Mouse (Mus musculus) thymus, postnatal 14 days (tissue): ENCODE data around the gene Nes.

Source experiments
- DNase-seq: peaks from one replicate; pipeline ENCODE4 v3.0.0; 2021

Gene Nes

GRCm38 (mm10) chr3:87970939-87971488 is at the start of gene Nes:
Gene Nes, plus strand, starts transcription at chr3:87971078.
- DNase-seq: peak; percentile 32

GRCm38 (mm10) chr3:87924996-87925395 is 45.9 kb upstream of the Nes start:
- DNase-seq: no peak

- DNase-seq: no peak
Measured at GRCm38 (mm10) chr3:87927452-87927851, 43.4 kb upstream of the Nes start.

- DNase-seq: no peak
Measured at GRCm38 (mm10) chr3:87929341-87930077, 41.4 kb upstream of the Nes start.

- peak; percentile 97 for DNase-seq
Measured at GRCm38 (mm10) chr3:87930078-87930795, 40.6 kb upstream of the Nes start, which contains the start of the genes Isg20l2 and Rrnad1. Gene Isg20l2, plus strand, starts transcription at chr3:87930314. Gene Rrnad1, minus strand, starts transcription at chr3:87930717.

- DNase-seq: no peak
Measured at GRCm38 (mm10) chr3:87934026-87934425, 36.9 kb upstream of the Nes start.

GRCm38 (mm10) chr3:87934501-87934900 is 36.4 kb upstream of the Nes start:
- DNase-seq: no peak

GRCm38 (mm10) chr3:87935201-87935600 is 35.7 kb upstream of the Nes start:
- no peak for DNase-seq

- DNase-seq: peak; percentile 70
Measured at GRCm38 (mm10) chr3:87935776-87936175, 35.1 kb upstream of the Nes start.

GRCm38 (mm10) chr3:87940611-87941010 is 30.3 kb upstream of the Nes start:
- no peak for DNase-seq

- no peak for DNase-seq
Measured at GRCm38 (mm10) chr3:87942471-87942870, 28.4 kb upstream of the Nes start.

GRCm38 (mm10) chr3:87943586-87943985 is 27.3 kb upstream of the Nes start:
- no peak for DNase-seq

GRCm38 (mm10) chr3:87944838-87945600 is 25.9 kb upstream of the Nes start:
- no peak for DNase-seq

GRCm38 (mm10) chr3:87945781-87946540 is 24.9 kb upstream of the Nes start:
- no peak for DNase-seq

- no peak for DNase-seq
Measured at GRCm38 (mm10) chr3:87946541-87946860, 24.4 kb upstream of the Nes start.

- DNase-seq: no peak
Measured at GRCm38 (mm10) chr3:87947056-87947810, 23.6 kb upstream of the Nes start.

GRCm38 (mm10) chr3:87947811-87948199 is 23.1 kb upstream of the Nes start:
- DNase-seq: no peak

GRCm38 (mm10) chr3:87948378-87949265 is 22.3 kb upstream of the Nes start, which contains the start of gene Crabp2:
Gene Crabp2, plus strand, starts transcription at chr3:87948666.
- DNase-seq: no peak

- no peak for DNase-seq
Measured at GRCm38 (mm10) chr3:87949266-87949954, 21.5 kb upstream of the Nes start.

- DNase-seq: no peak
Measured at GRCm38 (mm10) chr3:87949955-87950515, 20.8 kb upstream of the Nes start.
